Mouse (Mus musculus) monocyte, adult 5-6 weeks (primary cell): ENCODE data around the gene Spaca9. TPM values are rescaled to one million over a fixed set of nuclear protein-coding genes. Genes with fewer than 3 reads are reported as not detected.

Experiments
- ATAC-seq: fragments of 153-309, 156-312 bp; replicated peaks from 2 replicates; pipeline ENCODE4 v1.8.0; 2017; ENCODE audit warnings: mild to moderate bottlenecking; ENCODE audit not compliant: low TSS enrichment, insufficient number of reproducible peaks, severe bottlenecking, poor library complexity, low FRiP score
- total RNA-seq: library from RNA; stranded (forward); fragments of 200-1000, 200-491, 200-594 nt; gene quantifications from 3 replicates; pipeline ENCODE4 v1.2.3, GENCODE M21; 2017

The Spaca9 gene
- total RNA-seq, 1 experiment from 2014 or later = 1.3 TPM

- ATAC-seq = no peak
These were observed 18.8 kb downstream of the Spaca9 start for GRCm38 (mm10) chr2:28680710-28681109.

GRCm38 (mm10) chr2:28676005-28676404 is 23.5 kb downstream of the Spaca9 start:
- ATAC-seq = no peak

- no peak for ATAC-seq
These were observed 28.1 kb downstream of the Spaca9 start for GRCm38 (mm10) chr2:28671438-28671837.

- ATAC-seq = no peak
These were observed 33.7 kb downstream of the Spaca9 start for GRCm38 (mm10) chr2:28665818-28666217.

- ATAC-seq = no peak
These were observed 36.6 kb downstream of the Spaca9 start for GRCm38 (mm10) chr2:28662891-28663290.

- no peak for ATAC-seq
These were observed 43.3 kb downstream of the Spaca9 start for GRCm38 (mm10) chr2:28656216-28656615.

- ATAC-seq = peak; percentile 53; the same call in 1 of the 2 replicates
These were observed 45.2 kb downstream of the Spaca9 start for GRCm38 (mm10) chr2:28654295-28654694.

- no peak for ATAC-seq
These were observed 46.2 kb downstream of the Spaca9 start for GRCm38 (mm10) chr2:28653351-28653750.

GRCm38 (mm10) chr2:28650526-28650925 is 49.0 kb downstream of the Spaca9 start:
- no peak for ATAC-seq

- ATAC-seq = no peak
These were observed 56.4 kb downstream of the Spaca9 start for GRCm38 (mm10) chr2:28643081-28643480.

Other genes with a start within 250 kb of the Spaca9 start
- gene 1700007K13Rik, start 233.4 kb downstream of the Spaca9 start, total RNA-seq = not detected in 3 replicates
- gene Mrps2, start 231.7 kb downstream of the Spaca9 start, total RNA-seq = 6.6 to 12.3 TPM (median 7.7 TPM) in 3 replicates
- gene Gbgt1, start 202.8 kb downstream of the Spaca9 start, total RNA-seq = 0.76 to 1.8 TPM in 2 of 3 replicates, not detected in the other
- gene Gm10134, start 193.6 kb downstream of the Spaca9 start, total RNA-seq = not detected in 3 replicates
- gene Ralgds, start 186.6 kb downstream of the Spaca9 start, total RNA-seq = 3.5 to 14.6 TPM (median 9.2 TPM) in 3 replicates
- not detected in 3 replicates for gene Cel, start 136.3 kb downstream of the Spaca9 start, total RNA-seq
- 5.6 to 17.7 TPM (median 9.1 TPM) in 3 replicates for gene Gtf3c5, start 116.0 kb downstream of the Spaca9 start, total RNA-seq
- gene Gfi1b, start 77.7 kb downstream of the Spaca9 start, total RNA-seq = 1.6 to 8.2 TPM (median 4.6 TPM) in 3 replicates
- 14.2 to 29.8 TPM (median 24.7 TPM) in 3 replicates for gene Tsc1, start 58.5 kb downstream of the Spaca9 start, total RNA-seq
- 0.39 to 1.6 TPM in 2 of 3 replicates, not detected in the other for gene Ak8, start 437 bp upstream of the Spaca9 start, total RNA-seq
- 5.3 to 9.1 TPM (median 6.1 TPM) in 3 replicates for gene Gtf3c4, start 140.6 kb upstream of the Spaca9 start, total RNA-seq
- 7.3 to 14.4 TPM (median 11.5 TPM) in 3 replicates for gene Ddx31, start 140.7 kb upstream of the Spaca9 start, total RNA-seq
- gene Barhl1, start 216.9 kb upstream of the Spaca9 start, total RNA-seq = 0.38 TPM in 1 of 3 replicates, not detected in the others